Mouse (Mus musculus): ENCODE measurements at regions not wholly inside any gene's neighbourhood (a gene's known extent, or its start where the extent isn't known, plus 50 kb on each side); places are given as distances from the start of the nearest gene placed in this dataset.

- TF ChIP-seq CTCF (IDR thresholded peaks at IDR 0.05; ENCODE audit: low read depth), result no peak
- TF ChIP-seq EP300 (IDR thresholded peaks at IDR 0.05; ENCODE audit: low read depth), result no peak
Measured at GRCm38 (mm10) chr2:61080006-61080405, 117.0 kb upstream of the Rbms1 start.
